ENCODE assay signal across 17 mouse cellular contexts in the genomic region with DNA sequence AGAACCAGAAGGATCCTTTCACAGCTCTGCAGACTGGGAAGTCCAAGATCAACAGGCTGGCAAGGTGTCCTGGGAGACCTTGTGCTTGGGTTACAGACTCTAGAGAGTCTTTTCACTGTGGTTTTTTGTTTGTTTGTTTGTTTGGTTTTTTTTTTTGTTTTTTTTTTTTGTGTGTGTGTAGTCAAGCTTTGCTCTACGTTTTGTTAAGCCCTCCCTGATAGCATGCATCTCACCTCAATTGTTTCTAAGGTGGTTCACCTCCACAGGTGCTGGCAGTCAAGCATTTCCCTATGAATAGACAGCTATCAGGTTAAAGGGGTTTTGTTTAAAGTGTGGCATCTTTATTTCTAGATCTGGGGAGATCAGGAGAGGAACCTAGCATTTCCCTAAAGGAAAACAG.
"Had no signal": no experiment of that assay in that cellular context is flagged by ENCODE, and none has a peak within 500 bp of the region (broad histone marks: within the 10 kb centered on the region; RNA-seq: fewer than 3 reads in every experiment).

No protein-coding gene starts in this region.

- H3K27ac ChIP-seq: neural tube, embryonic 12.5 days; neural tube, embryonic 13.5 days; neural tube, embryonic 15.5 days; stomach, embryonic 15.5 days; stomach, postnatal 0 days had no signal

- H3K4me3 ChIP-seq: neural tube, embryonic 12.5 days; neural tube, embryonic 13.5 days; neural tube, embryonic 15.5 days; stomach, embryonic 15.5 days had no signal

- H3K9me3 ChIP-seq: neural tube, embryonic 12.5 days; neural tube, embryonic 13.5 days; neural tube, embryonic 15.5 days; stomach, embryonic 15.5 days had no signal

- H3K36me3 ChIP-seq: neural tube, embryonic 12.5 days; neural tube, embryonic 13.5 days; neural tube, embryonic 15.5 days; stomach, embryonic 15.5 days had no signal

- DNase-seq: retina, postnatal 1 day; right cerebral cortex, adult 18-20 months; right cerebral cortex, postnatal 14 days; right cerebral cortex, postnatal 25 days; right cerebral cortex, postnatal 4 days; spleen, adult 18-20 months; thymus, adult 18-20 months; thymus, adult 2 months; thymus, postnatal 14 days; thymus, postnatal 25 days; thymus, postnatal 36 days; thymus, postnatal 4 days had no signal

- H3K4me1 ChIP-seq: neural tube, embryonic 12.5 days; neural tube, embryonic 15.5 days; stomach, embryonic 15.5 days had no signal

- H3K9ac ChIP-seq: neural tube, embryonic 12.5 days; neural tube, embryonic 13.5 days; neural tube, embryonic 15.5 days; stomach, embryonic 15.5 days had no signal
